Mouse (Mus musculus) adrenal gland, postnatal 4 days (tissue): ENCODE data around the gene Zswim1. TPM values are rescaled to one million over a fixed set of nuclear protein-coding genes. Genes with fewer than 3 reads are reported as not detected.
"Not testable (repeated sequence)": the region's sequence is repeated elsewhere in the genome, so short reads cannot be mapped to it uniquely, and the experiment has no call there.

Experiments used
- DNase-seq, 2 experiments: peaks; one replicate each; pipeline ENCODE4 v3.0.0; 2021 to 2022; ENCODE audit warnings: low spot score in 2 of 2, mixed read lengths in 2 of 2
- total RNA-seq, 2 experiments: library from RNA; stranded (reverse); gene quantifications; 2 replicates each; pipeline ENCODE4 v1.2.3; 2021

The Zswim1 gene
- total RNA-seq, 2 experiments from 2014 or later, result 10.7 to 11.0 TPM

DNA sequence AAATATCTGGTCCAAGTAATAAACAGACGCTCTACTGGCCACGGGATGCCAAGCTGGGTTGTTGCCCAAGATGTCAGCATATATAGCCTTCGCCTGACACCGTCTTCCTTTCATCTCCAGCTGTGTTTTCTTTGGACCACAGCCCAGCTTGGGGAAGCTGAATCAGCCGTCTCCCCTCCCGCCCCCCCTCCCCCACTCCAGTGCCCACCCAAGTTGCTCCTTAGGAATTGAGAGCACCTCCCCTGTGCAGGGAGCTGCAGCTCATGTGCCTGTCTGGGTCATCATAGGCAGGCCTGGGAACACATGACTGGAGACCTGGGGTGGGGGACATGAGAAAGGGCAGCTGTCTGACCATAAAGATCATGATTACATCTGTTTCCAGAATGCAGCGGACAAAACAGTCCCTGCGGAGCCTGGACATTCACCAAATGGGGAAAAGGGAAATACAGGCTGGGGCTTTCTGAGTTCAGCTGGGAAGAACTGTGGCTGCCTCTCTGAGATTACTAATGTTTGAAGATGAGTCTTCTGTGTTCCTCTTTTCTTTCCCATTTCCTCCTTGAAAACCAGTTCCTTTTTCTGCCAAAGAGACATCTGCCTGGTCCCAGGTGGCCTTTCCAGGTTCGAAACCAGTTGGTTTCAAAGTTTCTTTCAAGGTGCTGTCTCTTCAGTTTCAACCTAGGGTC, 39.8 kb downstream of the Zswim1 start:
- DNase-seq, result peak in 1 of 2 experiments; percentile 47

GRCm38 (mm10) chr2:164863411-164863810, 40.9 kb downstream of the Zswim1 start:
- not testable (repeated sequence) for DNase-seq

GRCm38 (mm10) chr2:164864593-164864992, 42.1 kb downstream of the Zswim1 start:
- no peak for DNase-seq

DNA sequence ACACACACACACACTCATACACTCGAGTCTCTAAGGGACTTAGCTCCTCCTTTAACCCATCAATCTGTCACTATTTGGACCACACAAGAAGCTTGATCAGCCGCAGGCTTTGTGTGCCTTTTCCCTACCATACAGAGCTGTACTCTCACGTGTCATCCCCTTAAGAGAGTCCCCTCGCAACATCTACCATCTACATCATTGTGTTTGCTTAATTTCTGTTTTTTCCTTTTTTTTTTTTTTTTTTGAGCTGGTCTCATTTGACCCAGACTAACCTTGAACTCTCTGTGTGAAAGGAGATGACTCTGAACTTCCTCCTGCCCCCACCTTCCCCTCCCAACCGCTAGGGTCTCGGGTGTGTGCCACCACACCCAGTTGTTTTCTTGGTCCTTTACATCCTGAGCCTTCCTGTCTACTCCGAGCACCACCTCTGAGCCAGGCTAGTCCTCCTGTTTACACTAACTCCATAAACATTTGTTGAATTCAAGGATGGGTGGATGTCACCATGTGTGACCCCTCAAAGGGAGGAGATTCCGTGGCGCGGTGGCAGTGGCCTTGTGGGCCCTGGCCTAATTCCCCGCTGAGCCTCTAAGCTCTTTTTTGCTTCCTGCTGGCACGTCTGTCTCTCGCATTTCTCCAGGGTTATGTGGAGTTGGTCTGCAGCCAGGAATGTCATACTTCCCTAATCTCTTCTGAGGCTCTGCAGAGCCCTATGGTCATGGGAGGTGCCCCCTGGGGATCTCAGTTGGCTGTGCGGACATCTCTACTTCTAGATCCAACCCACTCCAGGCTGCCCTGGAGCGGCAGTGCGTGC, 44.5 kb downstream of the Zswim1 start:
- peak in 1 of 2 experiments; percentile 43 for DNase-seq

DNA sequence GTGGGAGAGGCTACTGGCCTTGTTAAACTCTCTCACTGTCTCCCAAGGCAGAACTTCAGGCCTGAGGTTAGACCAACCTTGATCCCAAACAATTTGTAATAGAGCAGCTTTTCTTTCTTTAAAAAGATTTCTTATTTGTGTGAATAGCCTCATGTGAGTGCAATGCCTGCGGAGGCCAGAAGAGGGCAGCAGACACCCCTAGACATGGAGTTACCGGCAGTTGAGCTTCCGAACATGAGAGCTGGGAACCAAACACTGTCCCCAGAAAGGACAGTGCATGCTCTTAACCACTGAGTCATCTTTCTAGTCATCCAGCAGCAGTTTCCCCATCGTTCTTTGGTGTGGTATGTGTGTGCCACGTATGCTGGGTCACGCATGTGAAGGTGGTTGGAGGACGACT, 45.1 kb downstream of the Zswim1 start:
- DNase-seq, result no peak

DNA sequence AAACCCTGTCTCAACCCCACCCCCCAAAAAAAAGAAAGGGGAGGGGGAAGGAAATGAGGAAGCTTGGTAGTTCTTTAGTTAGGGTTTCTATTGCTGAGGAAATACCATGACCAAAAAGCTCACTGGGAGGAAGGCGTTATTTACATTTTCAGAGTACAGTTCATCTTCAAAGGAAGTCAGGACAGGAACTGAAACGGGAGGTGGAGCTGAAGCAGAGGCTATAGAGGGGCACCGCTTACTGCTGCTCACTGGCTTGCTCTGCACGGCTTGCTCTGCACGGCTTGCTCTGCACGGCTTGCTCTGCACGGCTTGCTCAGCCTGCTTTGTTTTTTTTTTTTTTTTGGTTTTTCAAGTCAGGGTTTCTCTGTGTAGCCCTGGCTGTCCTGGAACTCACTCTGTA, 46.0 kb downstream of the Zswim1 start:
- no peak for DNase-seq

GRCm38 (mm10) chr2:164871602-164872303, 49.3 kb downstream of the Zswim1 start:
- no peak for DNase-seq

DNA sequence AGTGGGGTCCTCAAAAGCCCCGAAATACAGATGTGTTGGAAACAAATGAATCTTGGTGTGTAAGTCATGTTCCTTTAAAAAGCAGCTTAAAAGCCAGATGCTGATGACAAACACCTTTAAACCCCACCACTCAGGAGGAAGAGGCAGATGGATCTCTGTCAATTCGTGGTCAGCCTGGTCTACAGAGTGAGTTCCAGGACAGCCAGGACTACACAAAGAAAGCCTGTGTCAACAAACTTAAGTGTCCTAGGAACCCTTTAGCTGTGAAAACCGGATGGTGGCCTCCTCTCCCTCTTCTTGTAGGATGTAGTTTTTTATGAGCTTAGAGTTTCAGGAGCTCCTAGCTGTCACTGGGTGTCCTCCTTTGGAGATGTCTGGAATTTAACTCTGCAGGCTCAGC, 51.1 kb downstream of the Zswim1 start:
- DNase-seq, result no peak

- no peak for DNase-seq
Observed at GRCm38 (mm10) chr2:164874239-164874769, 51.8 kb downstream of the Zswim1 start.

DNA sequence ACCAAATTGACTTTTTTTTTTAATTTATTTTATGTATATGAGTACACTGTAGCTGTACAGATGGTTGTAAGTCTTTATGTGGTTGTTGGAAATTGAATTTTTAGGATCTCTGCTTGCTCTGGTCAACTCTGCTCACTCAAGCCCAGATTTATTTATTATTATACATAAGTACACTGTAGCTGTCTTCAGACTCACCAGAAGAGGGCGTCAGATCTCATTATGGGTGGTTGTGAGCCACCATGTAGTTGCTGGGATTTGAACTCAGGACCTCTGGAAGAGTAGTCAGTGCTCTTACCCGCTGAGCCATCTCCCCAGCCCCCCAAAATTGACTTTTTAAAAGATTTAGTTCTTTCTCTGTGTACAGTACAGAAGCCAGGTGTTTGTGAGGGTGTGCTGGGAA, 53.2 kb downstream of the Zswim1 start:
- not testable (repeated sequence) for DNase-seq

Other genes starting within 250 kb of the Zswim1 start
- gene Spint3, start 249.2 kb upstream of the Zswim1 start, total RNA-seq, result not detected
- gene Wfdc6a, start 237.2 kb upstream of the Zswim1 start, total RNA-seq, result 1 to 10 TPM in 1 of 2 experiments, under 1 TPM in 1; 0.48 to 1.2 TPM
- not detected for gene Eppin, start 229.1 kb upstream of the Zswim1 start, total RNA-seq
- gene Wfdc6b, start 209.2 kb upstream of the Zswim1 start, total RNA-seq, result not detected
- gene Wfdc8, start 209.1 kb upstream of the Zswim1 start, total RNA-seq, result under 1 TPM; 0.20 to 0.39 TPM
- gene Wfdc16, start 183.9 kb upstream of the Zswim1 start, total RNA-seq, result not detected
- gene Wfdc10, start 166.6 kb upstream of the Zswim1 start, total RNA-seq, result under 1 TPM in 1 of 2 experiments, not detected in 1; 0.76 TPM
- not detected for gene Wfdc9, start 166.1 kb upstream of the Zswim1 start, total RNA-seq
- gene Wfdc11, start 148.6 kb upstream of the Zswim1 start, total RNA-seq, result not detected
- gene Wfdc13, start 137.6 kb upstream of the Zswim1 start, total RNA-seq, result not detected
- not detected for gene Spint4, start 124.2 kb upstream of the Zswim1 start, total RNA-seq
- not detected for gene Spint5, start 107.4 kb upstream of the Zswim1 start, total RNA-seq
- under 1 TPM; 0.90 to 0.92 TPM for gene Wfdc3, start 76.8 kb upstream of the Zswim1 start, total RNA-seq
- gene Dnttip1, start 76.7 kb upstream of the Zswim1 start, total RNA-seq, result 10 to 100 TPM; 50.1 to 54.2 TPM
- 10 to 100 TPM; 48.4 to 64.6 TPM for gene Ube2c, start 52.8 kb upstream of the Zswim1 start, total RNA-seq
- gene Tnnc2, start 42.7 kb upstream of the Zswim1 start, total RNA-seq, result 100 to 1,000 TPM in 1 of 2 experiments, 10 to 100 TPM in 1; 94.0 to 231 TPM
- gene Snx21, start 36.9 kb upstream of the Zswim1 start, total RNA-seq, result 10 to 100 TPM; 40.5 to 42.9 TPM
- gene Acot8, start 17.8 kb upstream of the Zswim1 start, total RNA-seq, result 10 to 100 TPM; 30.1 to 31.3 TPM
- 1 to 10 TPM; 3.8 to 4.5 TPM for gene Zswim3, start 17.6 kb upstream of the Zswim1 start, total RNA-seq
- gene Spata25, start 5.9 kb downstream of the Zswim1 start, total RNA-seq, result 1 to 10 TPM in 1 of 2 experiments, under 1 TPM in 1; 0.76 to 1.7 TPM
- gene Ctsa, start 10.2 kb downstream of the Zswim1 start, total RNA-seq, result 100 to 1,000 TPM; 140 to 158 TPM
- 1 to 10 TPM; 5.4 to 7.4 TPM for gene Neurl2, start 10.8 kb downstream of the Zswim1 start, total RNA-seq
- gene Pltp, start 35.0 kb downstream of the Zswim1 start, total RNA-seq, result 10 to 100 TPM; 25.7 to 28.9 TPM
- 10 to 100 TPM; 78.8 to 80.7 TPM for gene Pcif1, start 56.6 kb downstream of the Zswim1 start, total RNA-seq
- gene Zfp335, start 89.1 kb downstream of the Zswim1 start, total RNA-seq, result 10 to 100 TPM; 20.7 to 21.7 TPM
- gene Mmp9, start 118.1 kb downstream of the Zswim1 start, total RNA-seq, result 1 to 10 TPM; 3.4 to 5.7 TPM
- gene Slc12a5, start 138.1 kb downstream of the Zswim1 start, total RNA-seq, result 10 to 100 TPM; 12.7 to 14.0 TPM
- 10 to 100 TPM; 43.7 to 50.1 TPM for gene Ncoa5, start 212.2 kb downstream of the Zswim1 start, total RNA-seq
- gene Cd40, start 232.9 kb downstream of the Zswim1 start, total RNA-seq, result 1 to 10 TPM; 6.3 to 8.5 TPM